Mouse (Mus musculus) liver, embryonic 13.5 days (tissue): ENCODE data around the gene Odc1. TPM values are rescaled to one million over a fixed set of nuclear protein-coding genes. Genes with fewer than 3 reads are reported as not detected.

Experiments
- ATAC-seq: fragments of 200-750 bp; cut with Nextera tagmentation; 2 replicates; pipeline ENCODE4 v1.8.0; 2017; ENCODE audit warnings: low read depth, mild to moderate bottlenecking, moderate number of reproducible peaks, moderate library complexity
- DNase-seq: peaks from one replicate; pipeline ENCODE4 v3.0.0; 2022
- H3K27ac ChIP-seq: fragments of 300-500 bp; sonication (generic); 2 replicates; pipeline ENCODE4 v1.5.1; 2015; ENCODE audit warnings: moderate library complexity, mild to moderate bottlenecking, inconsistent platforms
- H3K27me3 ChIP-seq: fragments of 300-500 bp; sonication (generic); 2 replicates; pipeline ENCODE4 v1.6.1; 2015; ENCODE audit warnings: mild to moderate bottlenecking, inconsistent platforms
- H3K36me3 ChIP-seq: fragments of 300-500 bp; sonication (generic); 2 replicates; pipeline ENCODE4 v1.6.1; 2015; ENCODE audit warnings: mild to moderate bottlenecking, inconsistent platforms
- H3K4me1 ChIP-seq: fragments of 300-500 bp; sonication (generic); replicated peaks from 2 replicates; pipeline ENCODE4 v1.6.1; 2015; ENCODE audit warnings: inconsistent platforms
- H3K4me2 ChIP-seq: fragments of 300-500 bp; sonication (generic); 2 replicates; pipeline ENCODE4 v1.6.1; 2015; ENCODE audit warnings: inconsistent platforms, mild to moderate bottlenecking, moderate library complexity
- H3K4me3 ChIP-seq: fragments of 300-500 bp; sonication (generic); replicated peaks from 2 replicates; pipeline ENCODE4 v1.5.1; 2015; ENCODE audit warnings: mild to moderate bottlenecking, inconsistent platforms
- H3K9ac ChIP-seq: fragments of 300-500 bp; sonication (generic); 2 replicates; pipeline ENCODE4 v1.6.1; 2015; ENCODE audit warnings: mild to moderate bottlenecking, inconsistent platforms
- H3K9me3 ChIP-seq: fragments of 300-500 bp; sonication (generic); replicated peaks from 2 replicates; pipeline ENCODE4 v1.6.1; 2016; ENCODE audit warnings: inconsistent platforms
- WGBS: fragments of 180-500 bp; shearing (Covaris S2); methylation state at CpG from one replicate; pipeline ENCODE4 v1.1.7; 2015; ENCODE audit not compliant: insufficient replicate concordance; 5-methylcytosine and 5-hydroxymethylcytosine counted together
- polyA plus RNA-seq: library from polyadenylated mRNA; unstranded; fragments of >200 nt; fragmentation: Nextera tagmentation; extraction: Ambion mirVana; gene quantifications from 2 replicates; pipeline ENCODE4 v1.2.1, GENCODE M21; 2015

The Odc1 gene
- polyA plus RNA-seq, 1 experiment from 2014 or later, result 465 TPM

GRCm38 (mm10) chr12:17591249-17591648, 46.7 kb downstream of the Odc1 start:
- Histone ChIP-seq H3K27me3 (no peaks in the 10 kb centered on the region), H3K4me1 (no peaks in the 10 kb centered on the region), H3K27ac (no peak overlapping the region), H3K36me3 (no peaks in the 10 kb centered on the region), H3K9me3 (no peaks in the 10 kb centered on the region), H3K4me3 (no peak overlapping the region), H3K4me2 (no peak overlapping the region), H3K9ac (no peak overlapping the region)
- DNase-seq, result no peak
- 58% methylated on average over 4 of the region's 4 CpGs for WGBS
- ATAC-seq, result no peak

GRCm38 (mm10) chr12:17593956-17594355, 49.4 kb downstream of the Odc1 start:
- Histone ChIP-seq H3K27me3 (no peaks in the 10 kb centered on the region), H3K4me2 (no peak overlapping the region), H3K27ac (no peak overlapping the region), H3K4me1 (no peaks in the 10 kb centered on the region), H3K4me3 (no peak overlapping the region), H3K36me3 (no peaks in the 10 kb centered on the region), H3K9ac (no peak overlapping the region), H3K9me3 (no peaks in the 10 kb centered on the region)
- ATAC-seq (no peak), DNase-seq (no peak)
- 54% methylated on average over 2 of the region's 2 CpGs for WGBS

- ATAC-seq, result no peak
- WGBS, result 51% methylated on average over 4 of the region's 4 CpGs
- H3K9ac ChIP-seq, result no peak overlapping the region
- no peaks in the 10 kb centered on the region for H3K27me3 ChIP-seq
- no peak overlapping the region for H3K4me2 ChIP-seq
- H3K9me3 ChIP-seq, result no peaks in the 10 kb centered on the region
- H3K4me1 ChIP-seq, result no peaks in the 10 kb centered on the region
- H3K36me3 ChIP-seq, result no peaks in the 10 kb centered on the region
- H3K27ac ChIP-seq, result no peak overlapping the region
- DNase-seq, result no peak
- no peak overlapping the region for H3K4me3 ChIP-seq
Observed at GRCm38 (mm10) chr12:17594701-17595100, 50.1 kb downstream of the Odc1 start.

GRCm38 (mm10) chr12:17595166-17595565, 50.6 kb downstream of the Odc1 start:
- Histone ChIP-seq H3K4me1 (no peaks in the 10 kb centered on the region), H3K27me3 (no peaks in the 10 kb centered on the region), H3K36me3 (no peaks in the 10 kb centered on the region), H3K4me2 (no peak overlapping the region), H3K9ac (no peak overlapping the region), H3K27ac (no peak overlapping the region), H3K4me3 (no peak overlapping the region), H3K9me3 (no peaks in the 10 kb centered on the region)
- ATAC-seq, result no peak
- WGBS, result 69% methylated on average over 1 of the region's 1 CpGs
- DNase-seq, result no peak

Other genes with a start within 250 kb of the Odc1 start
- gene Atp6v1c2, start 215.4 kb upstream of the Odc1 start, polyA plus RNA-seq, result not detected in 2 replicates
- gene Nol10, start 196.3 kb upstream of the Odc1 start, polyA plus RNA-seq, result 18.1 and 22.4 TPM in 2 replicates
- 15.7 and 16.0 TPM in 2 replicates for gene Hpcal1, start 146.1 kb downstream of the Odc1 start, polyA plus RNA-seq